Mouse (Mus musculus) cerebellum, adult 11-12 months (tissue): ENCODE measurements around the gene Iqgap2.

Experiments
- DNase-seq: peaks from one replicate; pipeline ENCODE4 v3.0.0; 2022

The Iqgap2 gene

DNA sequence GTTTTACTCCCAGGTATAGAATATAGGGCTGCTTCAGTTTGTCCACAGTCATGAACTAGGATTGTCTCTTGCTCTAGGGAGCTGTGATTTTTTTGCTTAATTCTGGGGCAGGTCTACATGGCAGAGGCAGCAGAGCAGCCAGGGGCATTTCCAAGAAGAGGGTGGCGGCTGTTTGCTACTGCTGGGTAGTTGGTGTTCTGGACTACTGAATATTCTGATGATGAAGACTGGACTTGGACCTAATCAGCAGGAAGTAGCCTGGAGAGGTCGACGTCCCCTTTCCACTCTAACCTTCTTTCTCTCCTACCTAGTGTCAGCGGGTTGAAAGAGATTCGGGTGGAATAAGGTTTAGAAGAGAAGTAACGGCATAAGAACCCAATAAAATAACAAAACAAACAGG is 9.7 kb downstream of the Iqgap2 start:
- DNase-seq = no peak

- no peak for DNase-seq
Observed at GRCm38 (mm10) chr13:95881427-95881826, 10.3 kb downstream of the Iqgap2 start.

- no peak for DNase-seq
Observed at GRCm38 (mm10) chr13:95880633-95881032, 11.1 kb downstream of the Iqgap2 start.

DNA sequence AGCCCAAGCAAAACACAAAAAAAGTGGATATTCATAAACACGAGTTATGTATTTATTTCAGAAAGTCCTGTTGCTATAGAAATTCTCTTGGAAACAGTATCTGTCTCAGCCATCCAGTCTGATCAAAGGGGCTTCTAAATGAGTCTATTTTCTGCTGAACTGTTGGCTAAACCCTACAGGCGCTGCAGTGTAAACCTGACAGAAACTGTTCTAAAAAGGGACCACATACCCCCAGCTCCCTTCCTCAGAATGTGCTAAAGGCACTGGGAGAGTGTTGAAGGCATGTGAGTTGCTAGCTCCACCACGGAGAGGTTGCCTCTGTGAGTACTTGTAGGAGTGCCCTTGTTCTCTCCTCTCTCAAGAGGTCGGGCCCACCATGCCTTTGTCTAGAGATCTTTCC is 19.7 kb downstream of the Iqgap2 start:
- DNase-seq = no peak

- DNase-seq = no peak
Observed at GRCm38 (mm10) chr13:95870626-95871025, 21.1 kb downstream of the Iqgap2 start.

DNA sequence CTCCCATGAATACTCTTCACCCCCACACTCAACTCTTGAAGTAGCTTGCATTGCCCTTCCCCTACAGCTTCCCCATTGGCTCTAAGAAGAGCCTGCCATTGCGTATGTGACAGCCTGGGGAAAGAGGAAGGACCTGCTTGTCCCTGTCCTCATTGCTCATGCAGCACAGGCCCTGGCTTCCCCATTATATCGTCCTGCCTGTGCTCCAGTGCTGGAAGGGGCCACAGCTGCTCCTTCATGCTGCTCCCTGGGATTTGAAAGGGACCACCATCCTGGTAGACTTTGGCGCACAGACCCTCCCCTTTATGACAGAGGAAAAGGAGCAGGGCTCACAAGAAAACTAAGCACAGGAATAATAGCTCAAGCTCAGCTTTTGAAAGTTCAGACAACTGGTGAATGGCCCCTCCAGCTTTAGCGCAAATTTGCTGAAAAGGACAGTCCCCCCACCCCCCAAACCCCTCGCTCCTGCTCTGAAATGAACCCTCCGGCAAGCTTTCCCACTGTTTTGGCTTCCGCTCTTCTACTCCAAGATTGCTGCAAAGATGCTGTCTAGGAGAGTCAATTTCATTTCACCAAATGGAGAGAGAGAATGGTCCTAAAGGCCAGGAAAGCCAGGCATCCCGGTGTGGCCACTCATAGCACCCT is 22.7 kb downstream of the Iqgap2 start:
- no peak for DNase-seq

GRCm38 (mm10) chr13:95862201-95862600 is 29.5 kb downstream of the Iqgap2 start:
- no peak for DNase-seq

DNA sequence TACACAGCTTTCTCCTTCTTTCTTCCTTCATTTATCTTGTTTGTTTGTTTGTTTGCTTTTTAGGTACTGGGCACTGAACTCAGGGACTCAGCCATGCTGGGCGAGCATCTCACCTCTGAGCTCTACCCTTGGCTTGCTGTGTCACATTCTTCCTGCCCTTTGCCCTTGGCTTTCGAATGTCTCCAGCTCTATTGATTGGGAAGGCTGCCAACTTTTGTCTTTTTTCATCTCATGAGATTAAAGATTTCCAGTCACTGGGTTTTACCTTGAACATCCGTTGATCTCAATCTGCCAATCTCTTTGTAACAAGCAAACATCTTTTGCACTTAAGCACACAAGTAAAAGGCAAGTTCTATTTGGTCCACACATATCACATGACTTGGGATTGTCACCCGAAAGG is 32.5 kb downstream of the Iqgap2 start:
- DNase-seq = no peak

- no peak for DNase-seq
Observed at GRCm38 (mm10) chr13:95858866-95859265, 32.9 kb downstream of the Iqgap2 start.

GRCm38 (mm10) chr13:95855537-95855936 is 36.2 kb downstream of the Iqgap2 start:
- no peak for DNase-seq

DNA sequence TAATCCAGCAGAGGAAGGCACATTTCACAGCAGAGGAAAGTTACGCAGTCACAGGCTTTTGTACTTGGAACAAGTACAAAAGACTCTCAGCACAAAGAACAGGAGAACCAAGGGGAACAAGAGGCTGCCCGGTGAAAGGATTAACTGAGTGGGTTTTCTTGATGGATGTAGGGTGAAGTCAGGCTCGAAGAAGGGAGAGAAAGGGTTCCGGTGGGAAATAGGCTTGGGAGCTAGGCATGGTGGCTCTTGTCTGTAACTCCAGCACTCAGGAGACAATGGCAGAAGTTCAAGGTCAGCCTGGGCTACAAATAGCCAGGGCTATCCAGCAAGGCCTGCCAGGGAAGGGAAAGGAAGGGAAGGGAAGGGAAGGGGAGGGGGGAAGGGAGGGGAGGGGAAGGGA is 40.1 kb downstream of the Iqgap2 start:
- no peak for DNase-seq

DNA sequence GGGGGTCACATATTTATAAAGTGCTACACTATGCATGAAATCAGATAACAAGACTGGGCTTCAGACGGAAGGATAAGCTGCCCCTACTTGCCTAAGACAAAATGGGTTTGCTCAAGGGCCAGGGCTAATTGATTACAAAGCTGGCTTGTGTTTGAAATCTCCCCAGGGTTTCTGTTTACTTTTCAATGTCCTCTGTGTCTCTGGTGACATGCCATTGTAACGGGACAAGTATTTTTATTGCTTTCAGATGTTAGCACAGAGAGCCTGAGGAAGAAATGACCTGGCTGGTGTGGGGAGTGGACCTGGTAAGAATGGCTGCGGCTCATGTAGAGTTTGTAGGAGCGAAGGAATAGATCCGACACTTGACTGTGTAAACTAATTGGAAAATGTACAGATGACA is 41.3 kb downstream of the Iqgap2 start:
- DNase-seq = no peak

DNA sequence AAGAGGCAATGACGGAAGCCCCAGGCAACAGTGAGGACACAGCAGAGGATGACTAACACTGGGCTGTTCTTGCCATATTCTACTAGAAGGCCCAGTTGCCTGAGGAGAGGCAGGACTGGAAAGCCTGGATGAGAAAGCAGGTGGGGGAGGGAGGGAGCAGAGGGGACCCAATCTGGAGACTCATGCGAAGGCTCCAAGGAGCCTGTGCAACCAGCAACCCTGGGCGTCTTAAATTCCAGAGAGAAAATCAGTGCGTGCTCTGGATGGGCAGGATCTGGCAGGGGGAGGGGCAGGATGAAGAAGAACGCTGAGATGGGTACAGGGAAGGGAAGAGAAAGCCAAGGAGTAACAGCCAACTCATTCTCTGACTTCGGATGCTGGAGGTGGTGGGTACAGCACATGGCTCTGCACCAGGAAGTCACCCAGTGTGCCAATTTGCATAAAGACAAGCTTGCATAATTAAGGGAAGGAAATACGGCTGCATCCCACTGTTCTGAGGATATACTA is 42.2 kb downstream of the Iqgap2 start:
- no peak for DNase-seq

DNA sequence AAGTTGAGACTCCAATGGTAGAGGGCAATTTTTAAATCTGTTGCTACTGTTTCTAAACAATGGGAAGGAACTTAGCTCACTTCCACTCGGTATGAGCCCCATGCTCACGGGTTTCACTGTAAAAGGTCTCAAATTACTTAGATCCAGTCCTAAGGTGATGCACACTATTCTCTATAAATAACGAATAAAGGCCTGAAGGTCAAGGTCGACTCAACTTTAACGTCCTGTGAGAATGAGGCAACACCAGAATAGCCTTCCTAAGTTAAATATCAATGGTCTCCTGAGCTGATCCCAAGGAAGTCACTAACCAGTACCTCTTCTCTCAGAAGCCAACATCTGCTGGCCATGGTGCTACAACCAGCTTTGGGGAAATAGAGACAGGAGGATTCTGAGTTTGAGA is 45.4 kb downstream of the Iqgap2 start:
- DNase-seq = no peak

- DNase-seq = no peak
Observed at GRCm38 (mm10) chr13:95844950-95845349, 46.8 kb downstream of the Iqgap2 start.

- no peak for DNase-seq
Observed at GRCm38 (mm10) chr13:95843411-95844026, 48.2 kb downstream of the Iqgap2 start.

GRCm38 (mm10) chr13:95842803-95843202 is 48.9 kb downstream of the Iqgap2 start:
- DNase-seq = no peak

DNA sequence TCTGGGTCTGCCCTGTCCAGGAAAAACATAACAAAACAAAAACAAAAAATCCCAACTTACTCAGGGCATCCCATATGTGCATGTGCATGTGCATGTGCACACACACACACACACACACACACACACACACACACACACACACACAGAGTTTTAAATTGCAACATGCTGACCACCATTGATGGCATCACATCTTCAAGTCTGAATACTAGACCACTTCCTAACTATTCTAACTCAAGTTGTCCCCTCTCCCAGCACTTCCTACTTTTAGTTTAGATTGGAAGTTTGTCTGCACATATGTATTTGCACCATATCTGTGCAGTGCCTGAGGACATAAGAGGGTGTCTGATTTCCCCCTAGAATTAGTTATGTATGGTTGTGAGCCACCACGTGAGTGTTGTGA is 49.8 kb downstream of the Iqgap2 start:
- no peak for DNase-seq

GRCm38 (mm10) chr13:95836944-95837343 is 54.8 kb downstream of the Iqgap2 start:
- no peak for DNase-seq

GRCm38 (mm10) chr13:95833473-95833872 is 58.2 kb downstream of the Iqgap2 start:
- no peak for DNase-seq

GRCm38 (mm10) chr13:95832712-95833111 is 59.0 kb downstream of the Iqgap2 start:
- DNase-seq = no peak

- no peak for DNase-seq
Observed at GRCm38 (mm10) chr13:95831760-95832159, 60.0 kb downstream of the Iqgap2 start.

GRCm38 (mm10) chr13:95829431-95830171 is 62.1 kb downstream of the Iqgap2 start:
- DNase-seq = no peak

DNA sequence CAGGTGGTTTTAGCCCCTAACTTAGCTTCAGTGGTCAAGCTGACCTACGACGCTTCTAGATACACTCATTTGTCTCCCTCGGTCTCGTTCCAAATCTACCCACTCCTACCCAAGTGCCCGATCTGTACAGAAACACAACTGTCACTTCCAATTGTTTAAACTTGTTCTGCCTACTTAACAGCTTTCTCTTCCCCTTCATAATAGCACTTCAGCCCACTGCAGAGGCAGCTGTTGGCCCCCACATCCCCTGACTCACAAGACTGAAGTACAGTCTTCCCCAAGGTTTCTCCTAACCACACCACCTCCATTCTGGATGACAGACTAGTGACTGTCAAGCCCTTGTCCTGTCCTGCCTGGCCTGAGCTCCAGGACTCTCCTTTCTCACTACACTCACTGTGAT is 63.1 kb downstream of the Iqgap2 start:
- DNase-seq = no peak
